Mouse (Mus musculus): ENCODE measurements around the gene 9230112D13Rik.

DNA sequence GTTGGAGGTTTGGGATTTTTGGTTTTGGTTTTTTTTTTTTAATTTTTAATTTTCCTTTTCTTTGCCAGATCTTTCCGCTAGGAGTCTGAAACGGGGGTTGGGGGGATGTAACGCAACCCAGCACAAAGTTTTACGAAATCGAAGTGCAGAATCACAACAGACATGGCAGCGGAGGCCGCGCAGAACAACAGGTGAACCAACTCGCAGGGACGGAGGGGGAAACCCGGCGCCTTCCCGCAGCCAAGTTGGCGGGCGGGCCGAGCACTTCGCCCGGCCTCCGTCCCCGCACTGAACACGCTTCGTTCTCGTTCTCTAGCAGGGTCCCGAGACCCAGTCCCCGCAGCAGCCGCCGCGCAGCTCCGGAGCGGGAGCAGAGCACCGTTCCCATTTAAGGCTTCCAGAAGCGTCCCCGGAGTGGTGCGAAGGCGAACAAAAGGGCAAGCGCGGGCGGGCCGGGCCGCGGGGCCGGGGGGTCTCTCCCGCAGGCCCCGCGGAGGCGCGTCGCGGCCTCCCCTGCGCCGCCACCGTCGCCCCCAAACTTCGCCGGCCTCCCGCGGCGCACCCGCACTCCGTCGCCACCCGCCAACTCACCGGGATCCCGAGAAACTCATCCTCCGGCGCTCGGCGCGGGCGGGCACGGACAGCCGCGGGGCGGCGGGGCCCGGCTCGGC, 20.7 kb downstream of the 9230112D13Rik start:
- TF ChIP-seq HCFC1 (IDR thresholded peaks at IDR 0.05; ENCODE audit: low read depth, low read length) (no peak), MAZ (IDR thresholded peaks at IDR 0.05; ENCODE audit: low read depth, low read length) (no peak), UBTF (IDR thresholded peaks at IDR 0.05; ENCODE audit: low read depth, low read length) (peak; percentile 98), CTCF (conservative IDR thresholded peaks at IDR 0.05 in 1 of 2, IDR thresholded peaks at IDR 0.05 in 1 of 2; ENCODE audit: low read depth in 2 of 2, low read length in 2 of 2) (no peak), CHD1 (IDR thresholded peaks at IDR 0.05; ENCODE audit: low read depth, low read length) (no peak), GABPA (IDR thresholded peaks at IDR 0.05; ENCODE audit: insufficient replicate concordance, low read depth, low read length) (no peak), MAX (IDR thresholded peaks at IDR 0.05; ENCODE audit: low read length) (no peak), ELF1 (IDR thresholded peaks at IDR 0.05; ENCODE audit: low read depth, low read length) (no peak), ZMIZ1 (IDR thresholded peaks at IDR 0.05; ENCODE audit: low read depth, low read length) (no peak), TCF12 (IDR thresholded peaks at IDR 0.05; ENCODE audit: low read depth, low read length) (no peak), EP300 (IDR thresholded peaks at IDR 0.05; ENCODE audit: low read length) (no peak), BHLHE40 (IDR thresholded peaks at IDR 0.05; ENCODE audit: low read depth, low read length) (no peak), POLR2A (IDR thresholded peaks at IDR 0.05; ENCODE audit: low read depth, low read length) (no peak)
